Mouse (Mus musculus) limb, embryonic 14.5 days (tissue): ENCODE measurements around the gene Cmbl. TPM values are rescaled to one million over a fixed set of nuclear protein-coding genes. Genes with fewer than 3 reads are reported as not detected.
A peak's percentile ranks its signal among the peaks of the same experiment; 100 is the strongest.

Source experiments
- ATAC-seq: fragments of 200-750 bp; cut with Nextera tagmentation; 2 replicates; pipeline ENCODE4 v1.8.0; 2017; ENCODE audit warnings: low read depth, moderate number of reproducible peaks, moderate TSS enrichment; ENCODE audit not compliant: low FRiP score
- DNase-seq: peaks from one replicate; pipeline ENCODE4 v3.0.0-alpha.2; 2015; ENCODE audit warnings: low spot score
- H3K27ac ChIP-seq: fragments of 300-500 bp; sonication (generic); replicated peaks from 2 replicates; pipeline ENCODE4 v1.5.1; 2014; ENCODE audit warnings: low read depth, mild to moderate bottlenecking, low read length, moderate library complexity, mixed read lengths
- H3K27me3 ChIP-seq: fragments of 300-500 bp; sonication (generic); 2 replicates; pipeline ENCODE4 v1.6.1; 2014; ENCODE audit warnings: low read length, mixed read lengths; ENCODE audit not compliant: control insufficient read depth, insufficient read depth
- H3K36me3 ChIP-seq: fragments of 300-500 bp; sonication (generic); 2 replicates; pipeline ENCODE4 v1.6.1; 2014; ENCODE audit warnings: mild to moderate bottlenecking, low read length, moderate library complexity, mixed read lengths; ENCODE audit not compliant: control insufficient read depth, insufficient read depth
- H3K4me1 ChIP-seq: fragments of 300-500 bp; sonication (generic); 2 replicates; pipeline ENCODE4 v1.6.1; 2014; ENCODE audit warnings: antibody characterized with exemption, low read length, mixed read lengths; ENCODE audit not compliant: control insufficient read depth, insufficient read depth
- H3K4me2 ChIP-seq: fragments of 300-500 bp; sonication (generic); replicated peaks from 2 replicates; pipeline ENCODE4 v1.6.1; 2014; ENCODE audit warnings: low read depth, mild to moderate bottlenecking, low read length, moderate library complexity; ENCODE audit not compliant: severe bottlenecking
- H3K4me3 ChIP-seq: fragments of 300-500 bp; sonication (generic); replicated peaks from 2 replicates; pipeline ENCODE4 v1.5.1; 2014; ENCODE audit warnings: low read length
- H3K9ac ChIP-seq: fragments of 300-500 bp; sonication (generic); 2 replicates; pipeline ENCODE4 v1.6.1; 2014; ENCODE audit warnings: mild to moderate bottlenecking, low read depth, low read length, moderate library complexity; ENCODE audit not compliant: severe bottlenecking
- H3K9me3 ChIP-seq: fragments of 300-500 bp; sonication (generic); 2 replicates; pipeline ENCODE4 v1.6.1; 2016; ENCODE audit warnings: low read length; ENCODE audit not compliant: control insufficient read depth
- POLR2A ChIP-seq: fragments of 200-500 bp; IDR thresholded peaks from 2 replicates; pipeline ENCODE4 v1.8.0; 2012; ENCODE audit warnings: inconsistent platforms, mild to moderate bottlenecking, moderate library complexity, borderline replicate concordance; ENCODE audit not compliant: insufficient read depth, insufficient read length; ENCODE audit errors: extremely low read depth
- WGBS: fragments of 180-500 bp; shearing (Covaris S2); extraction: QIAGEN DNeasy Blood & Tissue Kit; methylation state at CpG from one replicate; pipeline ENCODE4 v1.1.7; 2014; 5-methylcytosine and 5-hydroxymethylcytosine counted together
- polyA plus RNA-seq, 2 experiments: library from polyadenylated mRNA; depleted of rRNA in 1 of 2; stranded (reverse) in 1 of 2; unstranded in 1 of 2; fragments of >200 nt; fragmentation: Nextera tagmentation in 1 of 2; extraction: Ambion mirVana in 1 of 2; gene quantifications; 2 replicates each; pipeline versions ENCODE4 v1.2.1 to v1.2.3; 2012 to 2014

Cmbl gene
- polyA plus RNA-seq, 2 experiments = 2.2 to 3.0 TPM

- Histone ChIP-seq H3K9ac (peak overlapping the region; percentile 95; the same call in 1 of the 2 replicates), H3K9me3 (peaks cover 5% of the 10 kb centered on the region; the same call in 1 of the 2 replicates), H3K27me3 (no peaks in the 10 kb centered on the region), H3K4me3 (peak overlapping the region; percentile 93), H3K4me2 (peak overlapping the region; percentile 68), H3K27ac (no peak overlapping the region), H3K4me1 (peaks cover 6% of the 10 kb centered on the region), H3K36me3 (peaks cover 4% of the 10 kb centered on the region; the same call in 1 of the 2 replicates)
- no peak for DNase-seq
- no peak for TF ChIP-seq POLR2A
- 36% methylated on average over 6 of the region's 6 CpGs for WGBS
- no peak for ATAC-seq
These were observed 36.1 kb upstream of the Cmbl start for GRCm38 (mm10) chr15:31529103-31529502.

GRCm38 (mm10) chr15:31529811-31530658 is 35.2 kb upstream of the Cmbl start:
- Histone ChIP-seq H3K4me3 (peak overlapping the region; percentile 93), H3K27ac (peak overlapping the region; percentile 98), H3K9ac (peak overlapping the region; percentile 95), H3K27me3 (no peaks in the 10 kb centered on the region), H3K9me3 (peaks cover 5% of the 10 kb centered on the region; the same call in 1 of the 2 replicates), H3K4me2 (peak overlapping the region; percentile 68), H3K4me1 (peaks cover 6% of the 10 kb centered on the region), H3K36me3 (peaks cover 4% of the 10 kb centered on the region; the same call in 1 of the 2 replicates)
- ATAC-seq (peak; percentile 39), DNase-seq (peak; percentile 27)
- WGBS = under 1% methylated on average over 31 of the region's 56 CpGs
- no peak for TF ChIP-seq POLR2A

- peaks cover 5% of the 10 kb centered on the region; the same call in 1 of the 2 replicates for H3K9me3 ChIP-seq
- peak; percentile 89 for DNase-seq
- peaks cover 4% of the 10 kb centered on the region; the same call in 1 of the 2 replicates for H3K36me3 ChIP-seq
- peaks cover 6% of the 10 kb centered on the region for H3K4me1 ChIP-seq
- H3K4me2 ChIP-seq = peak within 1 kb of the TSS; percentile 68
- no peaks in the 10 kb centered on the region for H3K27me3 ChIP-seq
- H3K9ac ChIP-seq = peak within 1 kb of the TSS; percentile 95
- peak; percentile 93 for ATAC-seq
- peak; percentile 82; the same call in 1 of the 2 replicates for TF ChIP-seq POLR2A
- H3K4me3 ChIP-seq = peak within 1 kb of the TSS; percentile 93
- H3K27ac ChIP-seq = peak within 1 kb of the TSS; percentile 98
- WGBS = 3% methylated on average over 86 of the region's 132 CpGs
These were observed 34.3 kb upstream of the Cmbl start, which contains the start of gene March6 for GRCm38 (mm10) chr15:31530659-31531445. March6 (minus strand) TSS chr15:31531053.

DNA sequence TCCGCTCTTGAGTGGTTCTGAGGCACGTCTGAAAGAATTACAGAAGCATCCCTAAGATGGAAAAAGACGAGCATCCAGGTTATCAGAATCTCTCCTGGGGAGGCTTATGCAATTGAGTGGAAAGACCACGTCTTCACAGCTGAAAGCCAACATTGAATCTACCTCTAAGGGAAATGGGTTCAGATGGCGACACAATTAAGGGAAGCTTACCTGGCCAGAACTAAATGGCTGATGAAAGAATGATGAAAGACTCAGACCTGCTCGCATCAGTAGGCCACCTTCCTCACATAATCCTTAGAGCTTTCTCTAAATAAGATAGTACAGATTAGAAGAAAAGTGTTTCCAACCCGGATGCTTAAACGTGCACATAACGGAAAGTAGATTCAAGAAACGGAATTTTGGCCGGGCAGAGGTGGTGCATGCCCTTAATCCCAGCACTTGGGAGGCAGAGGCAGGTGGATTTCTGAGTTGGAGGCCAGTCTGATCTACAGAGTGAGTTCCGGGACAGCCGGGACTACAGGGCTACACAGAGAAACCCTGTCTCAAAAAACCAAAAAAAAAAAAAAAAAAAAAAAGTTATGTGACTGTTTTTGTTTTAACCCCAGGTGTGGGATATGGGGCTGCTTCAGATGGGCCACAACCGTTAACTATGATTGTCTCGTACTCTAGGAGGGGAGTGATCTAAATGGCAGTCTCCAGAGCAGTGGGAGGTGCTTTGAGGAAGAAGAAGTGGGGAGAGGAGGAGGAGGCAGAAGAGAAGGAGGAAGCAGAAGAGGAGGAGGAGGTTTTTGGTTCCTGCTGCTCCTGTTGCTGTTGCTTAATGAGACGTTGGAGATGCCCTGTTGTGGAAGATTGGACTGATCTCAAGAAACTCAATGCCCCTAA is 33.5 kb upstream of the Cmbl start:
- TF ChIP-seq POLR2A = no peak
- Histone ChIP-seq H3K4me2 (peak overlapping the region; percentile 62), H3K4me1 (peaks cover 9% of the 10 kb centered on the region), H3K9me3 (peaks cover 5% of the 10 kb centered on the region; the same call in 1 of the 2 replicates), H3K27me3 (no peaks in the 10 kb centered on the region), H3K4me3 (peak overlapping the region; percentile 93), H3K27ac (peak overlapping the region; percentile 98), H3K36me3 (peaks cover 4% of the 10 kb centered on the region; the same call in 1 of the 2 replicates), H3K9ac (peak overlapping the region; percentile 95)
- no peak for ATAC-seq
- WGBS = 23% methylated on average over 16 of the region's 16 CpGs
- DNase-seq = no peak
